Mouse (Mus musculus): ENCODE data around the gene Lnx1. TPM values are rescaled to one million over a fixed set of nuclear protein-coding genes. Genes with fewer than 3 reads are reported as not detected.

Lnx1 gene
- polyA plus RNA-seq, 1 experiment from 2014 or later, result 4.8 TPM

GRCm38 (mm10) chr5:74642291-74642690, 60.4 kb downstream of the Lnx1 start:
- H3K36me3 ChIP-seq (ENCODE audit: insufficient read depth), result no peaks in the 10 kb centered on the region
- no peak for DNase-seq
- no peak overlapping the region for H3K4me3 ChIP-seq (ENCODE audit: low read depth, low read length)
- no peaks in the 10 kb centered on the region for H3K4me1 ChIP-seq (ENCODE audit: insufficient read depth)
- no peaks in the 10 kb centered on the region; the same call in 1 of the 2 replicates for H3K9me3 ChIP-seq (ENCODE audit: low read depth, low read length)
- H3K27ac ChIP-seq (ENCODE audit: low read depth), result no peak overlapping the region
- no peak overlapping the region for H3K9ac ChIP-seq
- ATAC-seq (ENCODE audit: insufficient read depth), result no peak
- 42% methylated on average over 2 of the region's 2 CpGs for WGBS
- TF ChIP-seq CTCF (IDR thresholded peaks at IDR 0.05; ENCODE audit: low read depth), result no peak
- H3K4me2 ChIP-seq, result no peak overlapping the region
- no peaks in the 10 kb centered on the region for H3K27me3 ChIP-seq (ENCODE audit: insufficient read depth, low read length)

- Histone ChIP-seq H3K4me3 (ENCODE audit: low read depth, low read length) (no peak overlapping the region), H3K4me1 (ENCODE audit: insufficient read depth) (no peaks in the 10 kb centered on the region), H3K27ac (ENCODE audit: low read depth) (no peak overlapping the region), H3K36me3 (ENCODE audit: insufficient read depth) (no peaks in the 10 kb centered on the region), H3K4me2 (no peak overlapping the region), H3K27me3 (ENCODE audit: insufficient read depth, low read length) (no peaks in the 10 kb centered on the region), H3K9me3 (ENCODE audit: low read depth, low read length) (no peaks in the 10 kb centered on the region; the same call in 1 of the 2 replicates), H3K9ac (no peak overlapping the region)
- TF ChIP-seq CTCF (IDR thresholded peaks at IDR 0.05; ENCODE audit: low read depth), result peak; percentile 66
- DNase-seq (peak; percentile 80), ATAC-seq (ENCODE audit: insufficient read depth) (no peak)
- 49% methylated on average over 6 of the region's 6 CpGs for WGBS
These were observed 61.7 kb downstream of the Lnx1 start for GRCm38 (mm10) chr5:74641000-74641399.

- H3K27ac ChIP-seq (ENCODE audit: low read depth), result no peak overlapping the region
- no peaks in the 10 kb centered on the region for H3K36me3 ChIP-seq (ENCODE audit: insufficient read depth)
- H3K9me3 ChIP-seq (ENCODE audit: low read depth, low read length), result no peaks in the 10 kb centered on the region; the same call in 1 of the 2 replicates
- no peak for TF ChIP-seq CTCF (IDR thresholded peaks at IDR 0.05; ENCODE audit: low read depth)
- WGBS, result 79% methylated on average over 4 of the region's 4 CpGs
- no peak overlapping the region for H3K4me2 ChIP-seq
- H3K4me3 ChIP-seq (ENCODE audit: low read depth, low read length), result no peak overlapping the region
- H3K27me3 ChIP-seq (ENCODE audit: insufficient read depth, low read length), result no peaks in the 10 kb centered on the region
- H3K4me1 ChIP-seq (ENCODE audit: insufficient read depth), result no peaks in the 10 kb centered on the region
- no peak for ATAC-seq (ENCODE audit: insufficient read depth)
- DNase-seq, result no peak
- no peak overlapping the region for H3K9ac ChIP-seq
These were observed 62.2 kb downstream of the Lnx1 start for GRCm38 (mm10) chr5:74640504-74640903.

- Histone ChIP-seq H3K27ac (ENCODE audit: low read depth) (no peak overlapping the region), H3K36me3 (ENCODE audit: insufficient read depth) (no peaks in the 10 kb centered on the region), H3K4me1 (ENCODE audit: insufficient read depth) (no peaks in the 10 kb centered on the region), H3K27me3 (ENCODE audit: insufficient read depth, low read length) (no peaks in the 10 kb centered on the region), H3K4me3 (ENCODE audit: low read depth, low read length) (no peak overlapping the region), H3K9ac (no peak overlapping the region), H3K4me2 (no peak overlapping the region), H3K9me3 (ENCODE audit: low read depth, low read length) (no peaks in the 10 kb centered on the region; the same call in 1 of the 2 replicates)
- no peak for TF ChIP-seq CTCF (IDR thresholded peaks at IDR 0.05; ENCODE audit: low read depth)
- DNase-seq (no peak), ATAC-seq (ENCODE audit: insufficient read depth) (no peak)
- WGBS, result 76% methylated on average over 6 of the region's 6 CpGs
These were observed 63.2 kb downstream of the Lnx1 start for GRCm38 (mm10) chr5:74639516-74639915.

- H3K9me3 ChIP-seq (ENCODE audit: low read depth, low read length), result no peaks in the 10 kb centered on the region; the same call in 1 of the 2 replicates
- TF ChIP-seq CTCF (IDR thresholded peaks at IDR 0.05; ENCODE audit: low read depth), result no peak
- H3K27ac ChIP-seq (ENCODE audit: low read depth), result no peak overlapping the region
- peak; percentile 35 for ATAC-seq (ENCODE audit: insufficient read depth)
- no peaks in the 10 kb centered on the region for H3K4me1 ChIP-seq (ENCODE audit: insufficient read depth)
- H3K4me3 ChIP-seq (ENCODE audit: low read depth, low read length), result no peak overlapping the region
- H3K4me2 ChIP-seq, result no peak overlapping the region
- no peak overlapping the region for H3K9ac ChIP-seq
- 62% methylated on average over 3 of the region's 3 CpGs for WGBS
- DNase-seq, result peak; percentile 55
- H3K36me3 ChIP-seq (ENCODE audit: insufficient read depth), result no peaks in the 10 kb centered on the region
- H3K27me3 ChIP-seq (ENCODE audit: insufficient read depth, low read length), result no peaks in the 10 kb centered on the region
These were observed 68.3 kb downstream of the Lnx1 start for GRCm38 (mm10) chr5:74634391-74634790.

GRCm38 (mm10) chr5:74633453-74633852, 69.3 kb downstream of the Lnx1 start:
- Histone ChIP-seq H3K27ac (ENCODE audit: low read depth) (no peak overlapping the region), H3K27me3 (ENCODE audit: insufficient read depth, low read length) (no peaks in the 10 kb centered on the region), H3K4me1 (ENCODE audit: insufficient read depth) (no peaks in the 10 kb centered on the region), H3K4me3 (ENCODE audit: low read depth, low read length) (no peak overlapping the region), H3K36me3 (ENCODE audit: insufficient read depth) (no peaks in the 10 kb centered on the region), H3K9me3 (ENCODE audit: low read depth, low read length) (no peaks in the 10 kb centered on the region), H3K9ac (no peak overlapping the region), H3K4me2 (no peak overlapping the region)
- ATAC-seq (ENCODE audit: insufficient read depth), result no peak
- WGBS, result 70% methylated on average over 6 of the region's 6 CpGs
- DNase-seq, result no peak
- TF ChIP-seq CTCF (IDR thresholded peaks at IDR 0.05; ENCODE audit: low read depth), result no peak

GRCm38 (mm10) chr5:74632369-74633114, 70.2 kb downstream of the Lnx1 start:
- Histone ChIP-seq H3K4me1 (ENCODE audit: insufficient read depth) (no peaks in the 10 kb centered on the region), H3K36me3 (ENCODE audit: insufficient read depth) (no peaks in the 10 kb centered on the region), H3K27ac (ENCODE audit: low read depth) (no peak overlapping the region), H3K4me2 (no peak overlapping the region), H3K4me3 (ENCODE audit: low read depth, low read length) (no peak overlapping the region), H3K9me3 (ENCODE audit: low read depth, low read length) (no peaks in the 10 kb centered on the region), H3K27me3 (ENCODE audit: insufficient read depth, low read length) (no peaks in the 10 kb centered on the region), H3K9ac (no peak overlapping the region)
- DNase-seq (no peak), ATAC-seq (ENCODE audit: insufficient read depth) (no peak)
- 45% methylated on average over 17 of the region's 17 CpGs for WGBS
- TF ChIP-seq CTCF (IDR thresholded peaks at IDR 0.05; ENCODE audit: low read depth), result no peak

All from lung, embryonic 14.5 days (tissue).